Mouse (Mus musculus) limb, embryonic 15.5 days (tissue): ENCODE results near the gene Hyal2. TPM values are rescaled to one million over a fixed set of nuclear protein-coding genes. Genes with fewer than 3 reads are reported as not detected.

ENCODE experiments used
- polyA plus RNA-seq: library from polyadenylated mRNA; unstranded; fragments of >200 nt; fragmentation: Nextera tagmentation; extraction: Ambion mirVana; gene quantifications from 2 replicates; pipeline ENCODE4 v1.2.1, GENCODE M21; 2015

Hyal2 gene
- polyA plus RNA-seq, 1 experiment from 2014 or later: 101 TPM

Other genes starting within 250 kb of the Hyal2 start
- gene Hemk1, start 229.6 kb upstream of the Hyal2 start, polyA plus RNA-seq: 8.8 and 10.1 TPM in 2 replicates
- 0.60 and 0.74 TPM in 2 replicates for gene 6430571L13Rik, start 227.3 kb upstream of the Hyal2 start, polyA plus RNA-seq
- gene Cacna2d2, start 168.3 kb upstream of the Hyal2 start, polyA plus RNA-seq: 0.37 and 0.41 TPM in 2 replicates
- gene Tmem115, start 34.0 kb upstream of the Hyal2 start, polyA plus RNA-seq: 51.1 and 51.8 TPM in 2 replicates
- gene Cyb561d2, start 25.8 kb upstream of the Hyal2 start, polyA plus RNA-seq: 25.9 and 26.0 TPM in 2 replicates
- 40.4 and 44.1 TPM in 2 replicates for gene Nprl2, start 25.7 kb upstream of the Hyal2 start, polyA plus RNA-seq
- gene Zmynd10, start 20.6 kb upstream of the Hyal2 start, polyA plus RNA-seq: 1.0 and 1.3 TPM in 2 replicates
- gene Rassf1, start 16.4 kb upstream of the Hyal2 start, polyA plus RNA-seq: 89.7 and 95.4 TPM in 2 replicates
- gene Tusc2, start 4.7 kb upstream of the Hyal2 start, polyA plus RNA-seq: 35.9 and 37.3 TPM in 2 replicates
- gene Hyal1, start 9.0 kb downstream of the Hyal2 start, polyA plus RNA-seq: 12.8 and 13.7 TPM in 2 replicates
- 17.6 and 21.4 TPM in 2 replicates for gene Naa80, start 10.9 kb downstream of the Hyal2 start, polyA plus RNA-seq
- gene Hyal3, start 12.9 kb downstream of the Hyal2 start, polyA plus RNA-seq: 1.6 and 1.8 TPM in 2 replicates
- 45.9 and 58.8 TPM in 2 replicates for gene Ifrd2, start 19.7 kb downstream of the Hyal2 start, polyA plus RNA-seq
- gene Sema3b, start 41.3 kb downstream of the Hyal2 start, polyA plus RNA-seq: 13.6 and 23.6 TPM in 2 replicates
- 385 and 394 TPM in 2 replicates for gene Gnai2, start 67.4 kb downstream of the Hyal2 start, polyA plus RNA-seq
- gene Slc38a3, start 101.6 kb downstream of the Hyal2 start, polyA plus RNA-seq: 5.0 and 5.1 TPM in 2 replicates
- 2.8 TPM in 2 replicates for gene Gnat1, start 111.8 kb downstream of the Hyal2 start, polyA plus RNA-seq
- gene Sema3f, start 142.5 kb downstream of the Hyal2 start, polyA plus RNA-seq: 26.6 and 38.2 TPM in 2 replicates
- gene Rbm5, start 203.1 kb downstream of the Hyal2 start, polyA plus RNA-seq: 193 and 212 TPM in 2 replicates